Mouse (Mus musculus) embryonic facial prominence, embryonic 13.5 days (tissue): Measurements from ENCODE around the gene Sec16a. TPM values are rescaled to one million over a fixed set of nuclear protein-coding genes. Genes with fewer than 3 reads are reported as not detected.

Experiments
- ATAC-seq: fragments of 200-750 bp; cut with Nextera tagmentation; 2 replicates; pipeline ENCODE4 v1.8.0; 2017; ENCODE audit warnings: low read depth; ENCODE audit not compliant: insufficient number of reproducible peaks, insufficient read depth, low FRiP score, low TSS enrichment
- H3K27ac ChIP-seq: fragments of 300-500 bp; sonication (generic); 2 replicates; pipeline ENCODE4 v1.5.1; 2015; ENCODE audit warnings: moderate library complexity, mild to moderate bottlenecking, inconsistent platforms
- H3K27me3 ChIP-seq: fragments of 300-500 bp; sonication (generic); 2 replicates; pipeline ENCODE4 v1.6.1; 2015; ENCODE audit warnings: mild to moderate bottlenecking, inconsistent platforms
- H3K36me3 ChIP-seq: fragments of 300-500 bp; sonication (generic); 2 replicates; pipeline ENCODE4 v1.6.1; 2015; ENCODE audit warnings: mild to moderate bottlenecking, inconsistent platforms
- H3K4me1 ChIP-seq: fragments of 300-500 bp; sonication (generic); 2 replicates; pipeline ENCODE4 v1.6.1; 2015; ENCODE audit warnings: inconsistent platforms
- H3K4me2 ChIP-seq: fragments of 300-500 bp; sonication (generic); 2 replicates; pipeline ENCODE4 v1.6.1; 2015; ENCODE audit warnings: moderate library complexity, mild to moderate bottlenecking, inconsistent platforms
- H3K4me3 ChIP-seq: fragments of 300-500 bp; sonication (generic); 2 replicates; pipeline ENCODE4 v1.5.1; 2015; ENCODE audit warnings: mild to moderate bottlenecking, inconsistent platforms
- H3K9ac ChIP-seq: fragments of 300-500 bp; sonication (generic); 2 replicates; pipeline ENCODE4 v1.6.1; 2015; ENCODE audit warnings: mild to moderate bottlenecking, inconsistent platforms
- H3K9me3 ChIP-seq: fragments of 300-500 bp; sonication (generic); 2 replicates; pipeline ENCODE4 v1.6.1; 2016; ENCODE audit warnings: inconsistent platforms
- WGBS: fragments of 180-500 bp; shearing (Covaris S2); methylation state at CpG from one replicate; pipeline ENCODE4 v1.1.7; 2015; ENCODE audit warnings: mixed read lengths; 5-methylcytosine and 5-hydroxymethylcytosine counted together
- polyA plus RNA-seq: library from polyadenylated mRNA; unstranded; fragments of >200 nt; fragmentation: Nextera tagmentation; extraction: Ambion mirVana; gene quantifications from 2 replicates; pipeline ENCODE4 v1.2.1, GENCODE M21; 2015

Gene Sec16a
- polyA plus RNA-seq, 1 experiment from 2014 or later = 22.7 TPM

DNA sequence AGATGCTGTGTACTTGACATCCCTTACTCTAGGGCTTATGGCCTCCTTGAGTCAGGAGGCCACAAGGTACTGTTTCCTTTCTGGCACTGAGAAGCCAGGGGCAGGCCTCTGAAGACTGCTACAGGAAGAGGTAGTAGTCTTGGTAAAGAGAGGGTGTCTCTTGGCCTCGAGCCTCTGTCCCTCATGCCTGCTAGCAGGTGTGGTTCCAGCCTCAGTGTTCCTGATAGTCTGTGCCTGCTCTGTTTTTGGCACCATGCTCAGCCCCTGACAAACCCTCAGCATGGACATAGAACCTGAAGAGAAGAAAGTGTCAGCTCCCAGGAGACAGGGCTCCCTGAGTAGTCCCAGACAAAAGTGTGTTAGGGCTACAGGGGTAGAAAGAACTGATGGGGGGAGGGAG lies 2.4 kb upstream of the Sec16a start:
- Histone ChIP-seq H3K4me1 (peaks cover 30% of the 10 kb centered on the region), H3K9me3 (no peaks in the 10 kb centered on the region), H3K36me3 (no peaks in the 10 kb centered on the region), H3K27me3 (no peaks in the 10 kb centered on the region), H3K27ac (no peak overlapping the region), H3K9ac (peak overlapping the region; percentile 49; the same call in 1 of the 2 replicates), H3K4me2 (no peak overlapping the region), H3K4me3 (no peak overlapping the region)
- ATAC-seq = no peak
- WGBS = 85% methylated on average over 1 of the region's 1 CpGs

DNA sequence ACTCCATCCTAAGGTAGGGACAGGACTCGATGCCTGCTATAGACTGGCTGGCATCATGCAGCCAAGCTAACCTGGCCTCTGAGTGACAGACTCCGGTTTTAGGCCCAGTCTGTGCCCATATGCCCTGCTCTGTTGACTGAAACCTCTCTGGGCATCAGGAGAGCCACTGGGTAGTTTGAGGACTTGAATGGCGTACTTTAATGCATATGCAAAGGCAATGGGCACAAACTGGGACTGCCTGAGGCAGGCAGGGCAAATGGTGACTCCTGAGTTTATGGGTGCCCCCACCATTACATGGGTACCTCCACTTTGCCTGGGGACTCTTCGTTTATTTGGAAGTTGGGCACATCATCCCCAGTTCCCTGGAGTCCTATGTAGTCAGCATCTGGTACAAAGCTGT lies 1.7 kb upstream of the Sec16a start:
- Histone ChIP-seq H3K4me1 (peaks cover 32% of the 10 kb centered on the region), H3K27me3 (no peaks in the 10 kb centered on the region), H3K4me3 (peak overlapping the region; percentile 95), H3K9ac (peak overlapping the region; percentile 83), H3K9me3 (no peaks in the 10 kb centered on the region), H3K4me2 (peak overlapping the region; percentile 92), H3K36me3 (peaks cover 1% of the 10 kb centered on the region), H3K27ac (no peak overlapping the region)
- ATAC-seq = no peak
- 75% methylated on average over 4 of the region's 4 CpGs for WGBS

DNA sequence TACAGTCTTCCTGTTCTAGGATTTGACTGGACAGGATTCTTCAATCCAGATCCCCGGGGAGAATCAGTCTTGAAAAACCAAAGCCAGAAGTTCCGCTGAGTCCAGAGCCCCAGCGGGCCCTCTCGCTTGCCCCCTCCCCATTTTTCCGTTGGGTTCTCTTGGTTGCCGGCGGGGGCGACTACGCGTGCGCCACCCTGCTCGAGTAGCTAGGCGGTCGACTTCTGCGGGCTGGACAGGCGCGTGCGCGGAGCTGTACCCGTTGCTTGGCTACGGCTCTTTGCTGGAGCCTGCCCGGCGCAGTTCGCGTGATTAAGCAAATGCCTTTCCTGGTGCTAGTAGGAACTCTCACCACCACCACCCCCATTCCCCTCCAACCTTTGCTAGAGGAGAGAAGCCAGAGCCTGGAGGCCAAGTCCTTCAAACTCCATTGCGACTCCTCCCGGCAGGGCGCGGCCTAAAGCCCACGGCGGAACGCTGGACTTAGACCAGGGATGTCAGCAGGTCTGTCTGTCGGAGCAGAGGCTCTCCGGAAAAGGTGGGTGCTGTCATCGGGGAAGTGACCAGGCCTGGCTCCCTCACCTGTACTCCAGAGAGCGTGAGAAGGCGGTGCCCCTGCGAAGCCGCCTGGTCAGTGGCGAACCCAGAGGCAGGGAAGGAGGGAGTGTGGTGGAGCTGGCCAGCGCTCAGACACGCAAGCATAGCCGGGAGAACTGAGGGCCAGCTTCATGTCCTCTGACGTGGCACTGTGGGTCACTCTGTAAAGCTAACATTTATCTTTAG lies 840 bp upstream of the Sec16a start:
- H3K27ac ChIP-seq = peak overlapping the region; percentile 88

DNA sequence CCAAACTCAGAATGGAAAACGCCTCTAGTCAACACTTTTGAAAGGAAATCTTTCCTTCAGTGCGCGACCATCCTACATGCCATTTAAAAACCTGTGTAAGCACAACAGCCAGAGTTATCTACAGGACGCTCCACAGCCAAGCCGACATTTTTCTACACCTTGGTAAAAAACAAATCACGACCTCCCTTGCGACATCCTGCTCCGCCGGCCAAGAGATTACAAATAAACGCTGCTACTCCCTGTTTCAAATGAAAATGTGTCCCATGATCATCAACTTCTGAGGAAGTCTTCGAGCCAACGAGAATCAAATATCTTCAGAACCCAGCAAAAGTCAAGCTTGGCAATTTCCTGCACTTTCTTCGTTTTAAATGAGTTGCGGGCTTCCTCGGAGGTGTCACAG lies 648 bp downstream of the Sec16a start:
- peak overlapping the region; percentile 89 for H3K27ac ChIP-seq
- peak overlapping the region; percentile 95 for H3K4me3 ChIP-seq
- WGBS = 4% methylated on average over 15 of the region's 15 CpGs
- H3K9me3 ChIP-seq = no peaks in the 10 kb centered on the region
- H3K9ac ChIP-seq = peak overlapping the region; percentile 94
- peaks cover 24% of the 10 kb centered on the region for H3K36me3 ChIP-seq
- H3K27me3 ChIP-seq = no peaks in the 10 kb centered on the region
- no peak for ATAC-seq
- peaks cover 32% of the 10 kb centered on the region for H3K4me1 ChIP-seq
- H3K4me2 ChIP-seq = peak overlapping the region; percentile 87

More for the DNA sequence above, 840 bp upstream of the Sec16a start:
- H3K9me3 ChIP-seq = no peaks in the 10 kb centered on the region
- under 1% methylated on average over 44 of the region's 44 CpGs for WGBS
- peaks cover 9% of the 10 kb centered on the region for H3K36me3 ChIP-seq
- H3K4me2 ChIP-seq = peak overlapping the region; percentile 92
- H3K9ac ChIP-seq = peak overlapping the region; percentile 83
- no peaks in the 10 kb centered on the region for H3K27me3 ChIP-seq
- peak overlapping the region; percentile 95 for H3K4me3 ChIP-seq
- H3K4me1 ChIP-seq = peaks cover 32% of the 10 kb centered on the region
- ATAC-seq = peak; percentile 86

DNA sequence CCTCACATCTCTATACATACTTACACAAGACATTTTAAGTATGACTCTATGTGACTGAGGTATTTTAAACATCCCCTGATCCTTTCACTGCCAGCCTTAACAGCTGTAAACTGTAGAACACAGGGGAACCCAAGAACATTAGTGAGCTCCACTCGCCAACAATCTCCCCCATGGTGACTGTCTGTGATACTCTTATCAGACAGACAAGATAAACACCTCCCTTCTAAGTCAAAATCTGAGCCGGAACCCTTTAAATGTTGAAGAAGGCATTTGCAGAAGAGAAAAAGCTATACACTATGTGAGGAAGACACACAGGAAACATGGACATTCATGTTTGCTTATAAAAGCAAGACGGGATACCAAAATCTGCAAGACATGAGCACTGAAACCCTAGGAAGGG lies 1.1 kb downstream of the Sec16a start:
- Histone ChIP-seq H3K9me3 (no peaks in the 10 kb centered on the region), H3K4me1 (peaks cover 33% of the 10 kb centered on the region), H3K27me3 (no peaks in the 10 kb centered on the region), H3K4me2 (peak overlapping the region; percentile 87), H3K9ac (peak overlapping the region; percentile 94), H3K36me3 (peaks cover 29% of the 10 kb centered on the region), H3K27ac (no peak overlapping the region), H3K4me3 (peak overlapping the region; percentile 95)
- 51% methylated on average over 3 of the region's 3 CpGs for WGBS
- ATAC-seq = no peak

DNA sequence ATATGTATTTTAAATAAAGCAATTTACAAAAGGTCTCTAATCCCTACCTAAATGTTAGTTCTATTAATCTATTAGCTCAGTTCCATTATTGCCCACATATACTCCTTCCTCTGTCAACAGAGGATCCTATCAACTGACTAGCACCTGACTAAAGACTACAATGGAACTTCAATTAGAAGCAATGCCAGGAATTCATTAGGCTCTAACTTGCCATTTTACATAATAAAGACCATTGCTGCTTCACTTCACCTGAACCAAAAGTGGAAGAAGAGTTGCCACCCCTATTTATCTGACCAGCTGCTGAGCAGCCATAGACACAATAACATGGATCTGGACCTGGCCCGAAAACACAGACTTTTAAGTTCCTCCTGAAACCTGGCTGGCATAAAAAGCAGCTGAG lies 2.2 kb downstream of the Sec16a start:
- Histone ChIP-seq H3K9ac (no peak overlapping the region), H3K36me3 (peaks cover 40% of the 10 kb centered on the region), H3K9me3 (no peaks in the 10 kb centered on the region), H3K27ac (no peak overlapping the region), H3K4me2 (peak overlapping the region; percentile 87; the same call in 1 of the 2 replicates), H3K27me3 (no peaks in the 10 kb centered on the region), H3K4me1 (peaks cover 43% of the 10 kb centered on the region), H3K4me3 (no peak overlapping the region)
- no peak for ATAC-seq
- 91% methylated on average over 1 of the region's 1 CpGs for WGBS

DNA sequence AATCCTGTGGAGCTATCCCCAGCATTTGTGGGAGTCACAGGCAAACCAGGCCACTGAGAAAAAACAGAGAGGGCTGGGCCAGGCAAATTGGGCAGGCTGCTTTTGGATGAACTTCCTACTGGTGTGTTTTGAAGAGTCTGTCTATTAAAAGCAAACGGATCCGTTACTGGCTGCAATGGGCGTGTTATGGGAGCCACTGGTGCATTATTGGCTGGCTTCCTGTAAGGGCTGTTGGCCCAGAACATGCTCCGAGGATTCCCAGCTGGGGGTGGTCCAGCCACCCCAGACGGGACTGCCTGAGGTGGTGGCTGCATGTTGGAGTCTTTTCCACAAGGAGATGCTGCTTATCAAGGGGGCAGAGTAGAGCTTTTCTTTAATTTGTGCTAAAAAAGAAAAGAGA lies 3.3 kb downstream of the Sec16a start:
- peaks cover 41% of the 10 kb centered on the region for H3K4me1 ChIP-seq
- no peaks in the 10 kb centered on the region for H3K9me3 ChIP-seq
- H3K9ac ChIP-seq = no peak overlapping the region
- ATAC-seq = no peak
- no peak overlapping the region for H3K4me3 ChIP-seq
- peaks cover 42% of the 10 kb centered on the region for H3K36me3 ChIP-seq
- H3K27ac ChIP-seq = no peak overlapping the region
- H3K27me3 ChIP-seq = no peaks in the 10 kb centered on the region
- WGBS = 79% methylated on average over 5 of the region's 5 CpGs
- H3K4me2 ChIP-seq = no peak overlapping the region

DNA sequence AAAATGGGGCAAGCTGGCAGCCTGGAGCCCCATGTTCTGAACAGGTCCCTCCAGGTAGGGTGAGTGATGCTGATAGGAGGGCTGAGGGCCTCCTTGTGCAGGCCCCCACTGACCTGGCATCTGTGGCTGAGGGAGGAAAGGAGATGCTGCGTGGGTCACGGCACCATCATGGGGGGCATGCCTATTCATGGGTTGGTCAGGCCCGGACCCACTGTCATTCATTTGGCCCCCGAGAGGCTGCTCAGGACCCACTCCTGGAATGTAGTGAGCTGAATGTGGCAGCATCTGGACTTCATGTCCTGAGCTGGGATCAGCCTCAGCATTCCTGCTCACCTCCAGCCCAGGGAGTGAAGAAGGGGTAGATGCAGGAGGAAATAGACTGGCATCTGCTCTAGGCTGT lies 3.8 kb downstream of the Sec16a start:
- no peaks in the 10 kb centered on the region for H3K9me3 ChIP-seq
- no peak for ATAC-seq
- H3K9ac ChIP-seq = no peak overlapping the region
- H3K4me2 ChIP-seq = no peak overlapping the region
- H3K27ac ChIP-seq = no peak overlapping the region
- peaks cover 42% of the 10 kb centered on the region for H3K36me3 ChIP-seq
- peaks cover 37% of the 10 kb centered on the region for H3K4me1 ChIP-seq
- no peaks in the 10 kb centered on the region for H3K27me3 ChIP-seq
- 94% methylated on average over 4 of the region's 4 CpGs for WGBS
- H3K4me3 ChIP-seq = no peak overlapping the region

DNA sequence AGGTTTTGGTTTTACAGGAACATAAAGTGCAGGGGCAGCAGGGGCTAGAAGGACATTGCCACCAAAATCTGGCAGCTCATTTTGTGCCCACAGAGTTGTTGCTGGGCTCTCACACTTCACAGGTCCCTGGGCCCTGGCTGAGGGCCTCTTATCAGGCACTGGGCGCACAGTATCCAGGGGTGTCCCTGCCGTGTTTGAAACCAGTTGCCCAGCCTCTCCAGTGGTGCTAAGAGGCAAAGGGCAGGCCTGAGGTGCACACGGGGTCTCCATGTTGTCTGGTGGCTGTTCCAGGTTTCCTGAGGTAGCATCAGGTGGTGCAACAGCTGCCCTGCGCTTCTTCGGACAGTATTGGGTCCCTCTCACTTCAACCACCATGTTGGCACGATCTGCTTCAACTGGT lies 5.3 kb downstream of the Sec16a start:
- Histone ChIP-seq H3K36me3 (peaks cover 58% of the 10 kb centered on the region), H3K4me3 (no peak overlapping the region), H3K4me1 (peaks cover 35% of the 10 kb centered on the region), H3K27ac (no peak overlapping the region), H3K4me2 (no peak overlapping the region), H3K9me3 (no peaks in the 10 kb centered on the region), H3K27me3 (no peaks in the 10 kb centered on the region), H3K9ac (peak overlapping the region; percentile 21; the same call in 1 of the 2 replicates)
- WGBS = 90% methylated on average over 6 of the region's 6 CpGs
- ATAC-seq = no peak

DNA sequence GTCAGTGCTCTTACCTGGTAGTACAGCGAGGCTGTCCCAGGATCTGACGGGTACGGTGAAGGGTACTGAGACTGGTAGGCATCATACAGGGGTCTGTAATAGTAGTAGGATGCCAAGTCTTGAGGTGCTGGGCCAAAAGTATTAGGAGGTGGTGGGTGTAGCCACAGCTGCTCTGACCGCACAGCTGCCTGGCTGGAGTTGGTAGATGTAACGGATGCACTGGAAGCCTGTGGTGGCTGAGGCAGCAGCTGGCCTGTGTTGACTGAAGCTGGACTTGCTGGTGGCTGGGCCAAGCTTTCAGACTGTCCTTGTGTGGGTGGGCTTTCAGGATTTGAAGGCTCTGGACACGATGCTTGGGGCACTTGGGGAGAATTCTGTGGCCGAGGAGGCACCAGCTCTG lies 6.6 kb downstream of the Sec16a start:
- H3K36me3 ChIP-seq = peaks cover 70% of the 10 kb centered on the region

DNA sequence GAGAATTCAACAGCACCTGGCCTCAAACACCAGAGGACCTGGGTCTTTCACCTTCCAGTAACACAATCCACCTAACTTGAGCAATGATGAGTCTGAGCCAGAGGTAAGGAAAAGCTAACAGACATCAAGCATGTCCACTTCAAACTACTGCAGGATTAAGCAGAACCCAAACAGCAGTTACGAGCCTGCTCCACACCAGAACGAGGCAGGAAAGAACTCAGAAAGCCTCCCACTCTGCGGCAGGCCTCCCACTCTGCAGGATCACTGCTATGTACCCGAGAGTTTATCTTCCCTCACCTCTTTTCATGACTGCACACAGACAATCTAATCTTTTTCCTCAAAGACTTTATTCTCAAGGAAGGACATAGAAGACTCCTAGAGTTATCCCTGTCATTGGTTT lies 7.8 kb downstream of the Sec16a start:
- no peak overlapping the region for H3K4me2 ChIP-seq
- H3K4me3 ChIP-seq = no peak overlapping the region
- H3K36me3 ChIP-seq = peaks cover 82% of the 10 kb centered on the region
- H3K27me3 ChIP-seq = no peaks in the 10 kb centered on the region
- H3K9me3 ChIP-seq = no peaks in the 10 kb centered on the region
- H3K9ac ChIP-seq = 0 out of 2 replicates have a peak overlapping the region, but pooled peaks have one; percentile 32
- no peak overlapping the region for H3K27ac ChIP-seq
- no peak for ATAC-seq
- peaks cover 19% of the 10 kb centered on the region for H3K4me1 ChIP-seq
- 76% methylated on average over 4 of the region's 4 CpGs for WGBS

More for the DNA sequence above, 6.6 kb downstream of the Sec16a start:
- ATAC-seq = no peak
- Histone ChIP-seq H3K4me2 (no peak overlapping the region), H3K27me3 (no peaks in the 10 kb centered on the region), H3K9me3 (no peaks in the 10 kb centered on the region), H3K4me3 (no peak overlapping the region), H3K9ac (peak overlapping the region; percentile 58; the same call in 1 of the 2 replicates), H3K27ac (no peak overlapping the region), H3K4me1 (peaks cover 28% of the 10 kb centered on the region)
- 90% methylated on average over 7 of the region's 7 CpGs for WGBS
